Mouse (Mus musculus) liver, embryonic 14.5 days (tissue): Measurements from ENCODE around the gene Chn2.

ENCODE experiments used
- CTCF ChIP-seq: IDR thresholded peaks from 2 replicates; pipeline ENCODE4 v1.5.1; 2016; ENCODE audit warnings: antibody characterized with exemption, low read depth, control low read depth
- EP300 ChIP-seq: IDR thresholded peaks from 2 replicates; pipeline ENCODE4 v1.6.1; 2016; ENCODE audit warnings: antibody characterized with exemption, low read depth

- no peak for TF ChIP-seq CTCF
- TF ChIP-seq EP300: no peak
Observed at GRCm38 (mm10) chr6:54200031-54200722, 160.8 kb downstream of the Chn2 start.
